Mouse (Mus musculus): ENCODE data around the gene Slc12a8. TPM values are rescaled to one million over a fixed set of nuclear protein-coding genes. Genes with fewer than 3 reads are reported as not detected.

Slc12a8 gene
- total RNA-seq, 1 experiment: 3.7 TPM

DNA sequence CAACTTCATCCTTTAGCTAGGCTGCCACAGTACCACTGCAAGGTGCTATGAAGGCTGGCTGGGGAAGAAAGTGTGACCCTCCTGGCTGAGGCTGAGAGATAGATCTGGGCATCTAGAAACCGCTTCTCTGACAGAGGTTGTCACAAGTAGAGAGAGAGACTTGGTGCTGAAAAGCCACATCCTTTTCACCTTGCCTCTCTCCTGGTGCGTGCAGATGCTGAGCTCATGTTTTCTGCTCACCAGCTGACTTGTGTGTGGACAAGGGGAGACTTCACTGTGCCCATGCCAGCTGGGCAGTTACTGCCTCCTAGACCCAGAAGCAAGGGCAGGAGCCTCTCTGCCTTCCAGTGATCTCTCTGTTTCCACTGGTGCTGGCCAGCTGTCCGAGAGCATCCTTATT, 170.6 kb downstream of the Slc12a8 start:
- no peaks in the 10 kb centered on the region for H3K36me3 ChIP-seq (ENCODE audit: control insufficient read depth, insufficient read depth, low read length, poor library complexity, severe bottlenecking)
- H3K9me3 ChIP-seq (ENCODE audit: control insufficient read depth, insufficient read depth, low read depth, low read length): no peaks in the 10 kb centered on the region
- H3K4me1 ChIP-seq (ENCODE audit: control insufficient read depth in 2 of 2, insufficient read depth in 2 of 2, low read length in 2 of 2, poor library complexity in 1 of 2): peaks cover 0 to 2% of the 10 kb centered on the region in 2 experiments; a peak in 1 of 4 replicates
- no peak overlapping the region for H3K27ac ChIP-seq (ENCODE audit: insufficient read depth, low read depth, low read length, poor library complexity, severe bottlenecking)
- TF ChIP-seq CHD2 (IDR thresholded peaks at IDR 0.05; ENCODE audit: low read depth, low read length) (no peak), MAFK (IDR thresholded peaks at IDR 0.05; ENCODE audit: insufficient read depth, low read depth, low read length) (no peak), HCFC1 (IDR thresholded peaks at IDR 0.05; ENCODE audit: borderline replicate concordance, insufficient read depth, low read length) (no peak), ZNF384 (IDR thresholded peaks at IDR 0.05; ENCODE audit: low read depth, low read length) (no peak), ZC3H11A (IDR thresholded peaks at IDR 0.05; ENCODE audit: borderline replicate concordance, low read depth, low read length) (no peak)
- H3K4me3 ChIP-seq (ENCODE audit: insufficient read depth in 1 of 2, low read depth in 1 of 2, low read length in 2 of 2, poor library complexity in 1 of 2, severe bottlenecking in 1 of 2): no peak overlapping the region
- H3K9ac ChIP-seq (ENCODE audit: insufficient read depth, low read depth, low read length, poor library complexity, severe bottlenecking): no peak overlapping the region
- DNase-seq (ENCODE audit: low read depth, low spot score): no peak
- in situ Hi-C loops (cut with MboI; ENCODE audit: low sequenced_read_pairs in 2 of 2, unreplicated experiment in 2 of 2): no loop called here

DNA sequence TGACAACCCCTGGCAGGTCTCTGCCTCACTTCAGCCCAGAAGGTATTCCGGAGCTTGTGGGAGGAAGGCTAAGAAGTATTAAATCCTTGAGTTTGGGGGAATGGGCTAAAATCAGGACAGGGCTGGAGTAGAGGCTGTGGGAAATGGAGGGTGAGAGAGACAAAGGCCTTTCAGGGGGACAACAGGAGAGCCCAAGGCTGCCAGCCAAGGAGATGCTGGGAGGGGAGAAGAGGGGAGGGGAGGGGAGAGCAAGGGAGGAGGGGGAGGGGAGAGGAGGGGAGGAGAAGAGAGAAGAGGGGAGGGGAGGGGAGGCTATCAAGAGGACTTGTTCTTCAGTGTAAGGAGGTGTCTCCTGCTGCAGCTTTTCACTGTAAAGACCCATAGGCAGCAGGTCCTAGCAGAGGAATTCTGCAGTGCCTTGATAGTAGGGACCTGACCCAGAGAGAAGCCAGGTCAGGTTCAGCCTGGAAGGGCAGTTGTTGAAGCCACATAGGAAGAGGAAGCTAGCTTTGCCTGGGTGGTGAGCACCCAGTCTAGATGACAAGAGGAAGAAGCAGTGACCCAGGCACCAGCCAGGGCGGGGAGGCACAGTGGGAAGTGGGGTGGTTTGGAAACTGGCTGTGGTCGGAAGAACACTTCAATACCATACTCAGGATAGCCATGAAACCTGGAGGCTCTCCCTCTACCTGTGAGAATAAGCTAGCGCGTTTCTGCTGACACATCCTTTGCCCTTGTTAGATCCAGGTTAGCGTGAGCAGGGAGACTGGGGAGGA, 174.0 kb downstream of the Slc12a8 start:
- Histone ChIP-seq H3K4me1 (ENCODE audit: control insufficient read depth in 2 of 2, insufficient read depth in 2 of 2, low read length in 2 of 2, poor library complexity in 1 of 2) (no peaks in the 10 kb centered on the region), H3K9ac (ENCODE audit: insufficient read depth, low read depth, low read length, poor library complexity, severe bottlenecking) (no peak overlapping the region), H3K36me3 (ENCODE audit: control insufficient read depth, insufficient read depth, low read length, poor library complexity, severe bottlenecking) (no peaks in the 10 kb centered on the region), H3K9me3 (ENCODE audit: control insufficient read depth, insufficient read depth, low read depth, low read length) (no peaks in the 10 kb centered on the region), H3K4me3 (ENCODE audit: insufficient read depth in 1 of 2, low read depth in 1 of 2, low read length in 2 of 2, poor library complexity in 1 of 2, severe bottlenecking in 1 of 2) (no peak overlapping the region), H3K27ac (ENCODE audit: insufficient read depth, low read depth, low read length, poor library complexity, severe bottlenecking) (no peak overlapping the region)
- DNase-seq (ENCODE audit: low read depth, low spot score): no peak
- no peak for TF ChIP-seq ZNF384 (IDR thresholded peaks at IDR 0.05; ENCODE audit: low read depth, low read length)
- no peak for TF ChIP-seq ZC3H11A (IDR thresholded peaks at IDR 0.05; ENCODE audit: borderline replicate concordance, low read depth, low read length)
- TF ChIP-seq CHD2 (IDR thresholded peaks at IDR 0.05; ENCODE audit: low read depth, low read length): no peak
- TF ChIP-seq HCFC1 (IDR thresholded peaks at IDR 0.05; ENCODE audit: borderline replicate concordance, insufficient read depth, low read length): no peak
- TF ChIP-seq MAFK (IDR thresholded peaks at IDR 0.05; ENCODE audit: insufficient read depth, low read depth, low read length): no peak
- in situ Hi-C loops (cut with MboI; ENCODE audit: low sequenced_read_pairs in 2 of 2, unreplicated experiment in 2 of 2): no loop called here

DNA sequence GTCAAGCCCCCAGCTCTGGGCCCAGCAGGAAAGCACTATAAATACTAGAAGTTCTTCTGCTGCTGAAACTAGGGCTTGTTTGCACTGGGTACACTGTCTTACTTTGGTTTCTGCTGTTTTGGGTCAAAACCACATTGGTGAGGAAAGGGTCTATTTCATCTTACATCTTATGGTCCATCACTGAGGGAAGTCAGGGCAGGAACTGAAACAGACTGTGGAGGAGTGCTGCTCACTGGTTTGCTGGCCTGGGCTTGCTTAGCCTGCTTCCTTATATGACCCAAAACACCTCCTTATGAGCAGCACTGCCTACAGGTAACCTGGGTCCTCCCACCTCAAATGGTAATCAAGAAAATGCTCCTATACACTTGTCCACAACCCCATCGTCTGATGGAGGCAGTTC, 176.4 kb downstream of the Slc12a8 start:
- no peak overlapping the region for H3K27ac ChIP-seq (ENCODE audit: insufficient read depth, low read depth, low read length, poor library complexity, severe bottlenecking)
- TF ChIP-seq ZNF384 (IDR thresholded peaks at IDR 0.05; ENCODE audit: low read depth, low read length) (no peak), HCFC1 (IDR thresholded peaks at IDR 0.05; ENCODE audit: borderline replicate concordance, insufficient read depth, low read length) (no peak), CHD2 (IDR thresholded peaks at IDR 0.05; ENCODE audit: low read depth, low read length) (no peak), MAFK (IDR thresholded peaks at IDR 0.05; ENCODE audit: insufficient read depth, low read depth, low read length) (no peak), ZC3H11A (IDR thresholded peaks at IDR 0.05; ENCODE audit: borderline replicate concordance, low read depth, low read length) (no peak)
- no peaks in the 10 kb centered on the region for H3K36me3 ChIP-seq (ENCODE audit: control insufficient read depth, insufficient read depth, low read length, poor library complexity, severe bottlenecking)
- in situ Hi-C loops (cut with MboI; ENCODE audit: low sequenced_read_pairs in 2 of 2, unreplicated experiment in 2 of 2): no loop called here
- no peaks in the 10 kb centered on the region for H3K9me3 ChIP-seq (ENCODE audit: control insufficient read depth, insufficient read depth, low read depth, low read length)
- H3K9ac ChIP-seq (ENCODE audit: insufficient read depth, low read depth, low read length, poor library complexity, severe bottlenecking): no peak overlapping the region
- no peaks in the 10 kb centered on the region for H3K4me1 ChIP-seq (ENCODE audit: control insufficient read depth in 2 of 2, insufficient read depth in 2 of 2, low read length in 2 of 2, poor library complexity in 1 of 2)
- no peak for DNase-seq (ENCODE audit: low read depth, low spot score)
- no peak overlapping the region for H3K4me3 ChIP-seq (ENCODE audit: insufficient read depth in 1 of 2, low read depth in 1 of 2, low read length in 2 of 2, poor library complexity in 1 of 2, severe bottlenecking in 1 of 2)

DNA sequence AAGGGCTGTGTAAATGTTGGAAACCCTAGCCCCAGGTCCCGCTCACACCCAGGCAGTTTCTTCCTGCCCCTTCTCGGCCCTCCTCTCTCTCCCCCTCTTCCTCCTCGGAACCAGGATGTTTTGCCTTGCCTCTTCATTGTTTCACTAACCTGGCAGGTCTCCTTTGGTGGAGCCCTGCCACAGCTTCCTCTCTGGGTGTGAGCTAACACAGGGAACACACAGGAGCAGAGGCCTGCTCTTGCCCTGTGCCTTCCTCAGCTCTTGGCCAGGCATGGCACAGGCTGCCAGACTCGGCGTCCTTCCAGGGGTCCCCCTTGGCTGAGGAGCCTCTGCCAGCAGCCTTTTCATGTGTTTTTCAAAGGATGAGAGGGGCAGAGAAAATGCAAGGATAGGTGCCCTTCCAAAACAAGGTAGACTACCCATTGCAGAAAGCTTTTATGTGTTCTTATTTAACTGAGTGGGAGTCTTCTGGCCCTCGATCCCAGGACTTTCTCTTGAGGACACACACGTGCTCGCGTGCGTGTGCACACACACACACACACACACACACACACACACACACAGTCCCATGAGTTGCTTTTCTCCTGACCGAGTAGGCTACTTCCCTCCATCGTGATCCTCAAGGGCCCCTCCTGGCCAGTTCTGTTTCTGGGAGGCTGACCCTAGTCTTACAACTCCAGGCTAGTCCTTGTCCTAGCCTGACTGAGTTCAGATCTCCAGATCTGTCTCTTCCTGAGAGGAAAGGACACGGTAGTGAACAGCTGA, 179.9 kb downstream of the Slc12a8 start:
- no peak overlapping the region for H3K27ac ChIP-seq (ENCODE audit: insufficient read depth, low read depth, low read length, poor library complexity, severe bottlenecking)
- in situ Hi-C loops (cut with MboI; ENCODE audit: low sequenced_read_pairs in 2 of 2, unreplicated experiment in 2 of 2): no loop called here
- no peak for DNase-seq (ENCODE audit: low read depth, low spot score)
- TF ChIP-seq HCFC1 (IDR thresholded peaks at IDR 0.05; ENCODE audit: borderline replicate concordance, insufficient read depth, low read length): no peak
- TF ChIP-seq CHD2 (IDR thresholded peaks at IDR 0.05; ENCODE audit: low read depth, low read length): no peak
- no peaks in the 10 kb centered on the region for H3K36me3 ChIP-seq (ENCODE audit: control insufficient read depth, insufficient read depth, low read length, poor library complexity, severe bottlenecking)
- H3K9me3 ChIP-seq (ENCODE audit: control insufficient read depth, insufficient read depth, low read depth, low read length): no peaks in the 10 kb centered on the region
- H3K4me1 ChIP-seq (ENCODE audit: control insufficient read depth in 2 of 2, insufficient read depth in 2 of 2, low read length in 2 of 2, poor library complexity in 1 of 2): no peaks in the 10 kb centered on the region
- no peak overlapping the region for H3K4me3 ChIP-seq (ENCODE audit: insufficient read depth in 1 of 2, low read depth in 1 of 2, low read length in 2 of 2, poor library complexity in 1 of 2, severe bottlenecking in 1 of 2)
- H3K9ac ChIP-seq (ENCODE audit: insufficient read depth, low read depth, low read length, poor library complexity, severe bottlenecking): peak overlapping the region; percentile 22; the same call in 1 of the 2 replicates

Measured in ES-E14 (cell line).